Mouse (Mus musculus) lung, adult 18-20 months (tissue): ENCODE measurements around the gene Fkbp7.
"Not testable (repeated sequence)": the region's sequence is repeated elsewhere in the genome, so short reads cannot be mapped to it uniquely, and the experiment has no call there.

Experiments used
- DNase-seq, 2 experiments: peaks; one replicate each; pipeline ENCODE4 v3.0.0; 2022; ENCODE audit warnings: mixed read lengths in 2 of 2

Fkbp7 gene

GRCm38 (mm10) chr2:76665531-76665930 is 7.4 kb downstream of the Fkbp7 start:
- DNase-seq, result no peak

- DNase-seq, result no peak
These were observed 13.5 kb downstream of the Fkbp7 start for GRCm38 (mm10) chr2:76659419-76659818.

GRCm38 (mm10) chr2:76658551-76658950 is 14.4 kb downstream of the Fkbp7 start:
- no peak for DNase-seq

DNA sequence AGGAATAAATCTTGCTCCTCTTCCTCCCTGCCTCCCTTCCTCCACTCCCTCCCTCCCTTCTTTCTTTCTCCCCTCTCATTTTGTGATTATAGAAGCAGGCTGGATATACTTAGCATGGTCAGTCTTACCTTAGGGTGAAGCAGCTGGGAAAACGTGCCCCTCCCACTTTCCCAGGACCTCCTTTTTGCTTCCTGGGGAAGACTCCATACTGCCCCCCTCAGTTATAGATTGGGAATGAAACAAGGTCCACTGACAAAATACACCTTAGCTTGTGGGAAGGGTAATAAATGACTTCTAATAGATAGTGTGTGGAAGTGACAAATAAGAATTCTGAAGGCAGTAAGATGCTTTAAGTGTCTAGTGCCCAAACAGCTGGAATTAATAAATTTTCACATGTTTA is 16.9 kb downstream of the Fkbp7 start:
- peak in 1 of 2 experiments; percentile 28 for DNase-seq

- DNase-seq, result no peak
These were observed 17.5 kb downstream of the Fkbp7 start for GRCm38 (mm10) chr2:76655444-76655843.

- DNase-seq, result peak in 1 of 2 experiments; percentile 34
These were observed 18.3 kb downstream of the Fkbp7 start for GRCm38 (mm10) chr2:76654646-76655045.

GRCm38 (mm10) chr2:76653070-76653469 is 19.8 kb downstream of the Fkbp7 start:
- DNase-seq, result no peak

DNA sequence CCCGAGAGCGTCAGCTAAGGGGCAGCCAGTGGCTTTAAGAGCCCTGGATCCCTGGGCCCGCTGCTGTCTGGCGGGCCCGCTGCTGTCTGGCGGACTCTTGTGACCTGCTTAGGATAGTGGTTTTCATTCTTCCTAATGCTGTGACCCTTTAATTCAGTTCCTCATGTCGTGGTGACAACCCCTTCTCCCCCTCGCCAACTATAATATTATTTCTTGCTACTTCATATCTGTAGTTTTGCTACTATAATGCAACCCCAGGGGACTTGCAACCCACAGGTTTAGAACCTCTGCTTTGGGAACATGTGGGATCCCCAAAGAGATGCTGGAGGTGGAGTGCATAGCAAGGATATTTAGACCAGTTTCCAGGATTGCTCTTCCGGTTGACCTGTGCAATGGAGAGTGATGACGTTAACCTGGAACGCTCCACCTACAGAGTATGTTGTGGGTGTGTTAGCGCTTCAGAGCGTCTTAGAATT is 24.2 kb downstream of the Fkbp7 start:
- peak; percentile 21 to 51 for DNase-seq

GRCm38 (mm10) chr2:76647883-76648570 is 24.9 kb downstream of the Fkbp7 start, which contains the start of the genes Prkra and Pjvk:
TSS of gene Prkra (minus strand) at chr2:76648015.
TSS of gene Pjvk (plus strand) at chr2:76648476.
- peak; percentile 99 to 100 for DNase-seq

GRCm38 (mm10) chr2:76647441-76647869 is 25.5 kb downstream of the Fkbp7 start:
- DNase-seq, result no peak

GRCm38 (mm10) chr2:76643801-76644200 is 29.1 kb downstream of the Fkbp7 start:
- DNase-seq, result no peak

DNA sequence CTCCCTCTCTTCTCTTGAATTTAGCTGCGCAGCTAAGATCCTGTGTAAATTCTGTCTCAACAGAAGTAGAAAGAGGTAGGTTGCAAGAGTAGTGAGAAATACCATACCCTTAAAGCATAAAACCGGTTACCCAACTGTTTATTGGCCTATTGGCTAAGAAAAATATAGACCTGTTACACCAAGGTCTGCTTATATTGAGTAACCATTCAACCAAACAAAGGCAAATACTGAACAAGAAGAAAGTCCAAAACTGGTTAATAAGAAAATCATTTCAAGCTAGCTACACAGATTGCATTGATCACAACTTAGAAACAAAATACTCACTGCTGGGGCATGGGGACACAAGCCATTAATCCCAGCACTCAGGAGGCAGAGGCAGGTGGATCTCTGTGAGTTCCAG is 33.3 kb downstream of the Fkbp7 start:
- DNase-seq, result no peak

- no peak for DNase-seq
These were observed 41.3 kb downstream of the Fkbp7 start for GRCm38 (mm10) chr2:76631600-76631999.

DNA sequence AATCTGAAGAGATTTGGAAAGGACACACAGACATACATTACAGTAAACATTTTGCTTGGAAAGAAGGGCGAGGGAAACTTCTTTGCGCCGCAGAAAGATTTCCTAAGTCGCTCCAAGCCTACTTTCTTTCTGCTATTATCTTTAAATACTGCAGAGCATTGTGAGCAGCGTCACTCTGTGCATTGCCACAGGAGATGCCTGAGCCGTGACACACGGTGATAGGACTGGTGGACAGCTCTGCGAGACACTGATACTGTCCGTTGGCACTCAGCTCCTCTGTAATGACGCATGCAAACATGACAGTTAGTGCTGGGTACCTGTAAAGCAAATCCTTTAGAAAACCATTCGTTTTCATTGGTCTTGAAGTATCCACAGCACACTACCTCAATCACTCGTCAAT is 42.6 kb downstream of the Fkbp7 start:
- DNase-seq, result no peak

DNA sequence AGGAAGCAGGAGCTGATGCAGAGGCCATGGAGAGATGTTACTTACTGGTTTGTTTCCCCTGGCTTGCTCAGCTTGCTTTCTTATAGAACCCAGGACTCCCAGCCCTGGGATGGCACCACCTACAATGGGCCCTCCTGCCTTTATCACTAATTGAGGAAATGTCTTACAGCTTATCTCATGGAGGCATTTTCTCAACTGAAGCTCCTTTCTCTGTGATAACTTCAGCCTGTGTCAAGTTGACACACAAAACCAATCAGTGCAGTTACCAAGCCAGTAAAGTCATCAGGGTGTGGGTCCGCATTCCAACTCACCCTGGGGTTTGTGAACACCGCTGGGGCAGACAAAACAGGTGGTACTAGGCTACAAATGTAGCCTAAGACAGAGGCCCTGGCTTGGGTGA is 50.6 kb downstream of the Fkbp7 start:
- DNase-seq, result not testable (repeated sequence)

DNA sequence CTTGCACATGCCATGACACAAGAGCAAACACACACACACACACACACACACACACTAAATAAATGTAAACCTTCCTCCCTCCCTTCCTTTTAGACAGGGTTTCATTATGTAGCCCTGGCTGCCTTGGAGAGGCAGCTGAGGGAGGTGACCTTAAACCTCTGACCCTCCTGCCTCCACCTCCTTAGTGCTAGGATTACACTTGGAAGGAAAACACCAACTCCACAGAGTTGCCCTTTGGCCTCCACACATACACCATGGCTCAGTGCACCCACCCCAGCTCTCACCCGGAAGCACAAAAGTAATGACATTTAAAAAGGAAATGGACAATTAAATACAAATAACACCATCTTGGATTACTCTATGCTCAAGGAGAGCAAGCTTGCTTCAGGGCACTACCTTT is 51.2 kb downstream of the Fkbp7 start:
- no peak for DNase-seq

GRCm38 (mm10) chr2:76620188-76620587 is 52.7 kb downstream of the Fkbp7 start:
- no peak for DNase-seq

- DNase-seq, result peak in 1 of 2 experiments; percentile 18
These were observed 54.8 kb downstream of the Fkbp7 start for GRCm38 (mm10) chr2:76618078-76618477.
